ENCODE assay signal across 19 mouse cellular contexts in the genomic region with DNA sequence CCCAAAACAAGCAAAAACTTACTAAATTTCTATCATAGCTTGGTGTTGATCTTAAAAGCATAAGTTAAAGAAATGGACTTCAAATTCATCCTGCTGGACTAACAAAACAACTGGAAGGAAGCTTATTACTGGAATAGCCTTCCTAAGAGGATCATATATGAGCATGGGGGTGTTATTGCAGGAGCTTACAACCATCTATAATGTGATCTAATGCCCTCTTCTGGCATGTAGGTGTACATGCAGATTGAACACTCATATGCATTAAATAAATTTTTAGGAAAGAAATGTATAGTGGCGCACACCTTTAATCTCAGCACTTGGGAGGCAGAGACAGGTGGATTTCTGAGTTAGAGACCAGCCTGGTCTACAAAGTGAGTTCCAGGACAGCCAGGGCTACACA. TPM values are rescaled to one million over a fixed set of nuclear protein-coding genes. Genes with fewer than 3 reads are reported as not detected.
A peak's percentile ranks its signal among the peaks of the same experiment; 100 is the strongest.
DNase-seq lines count a peak whose midpoint lies in the region; ATAC-seq and TF ChIP-seq lines count a peak whose summit lies in the region.
"Had no signal": no experiment of that assay in that cellular context is flagged by ENCODE, and none has a peak within 500 bp of the region (broad histone marks: within the 10 kb centered on the region; RNA-seq: fewer than 3 reads in every experiment).

No protein-coding gene starts in this region.

- DNase-seq in hindbrain, postnatal 0 days (ENCODE audit: low spot score): no peak
- no peak for DNase-seq in hindbrain, embryonic 14.5 days (ENCODE audit: low spot score)
- no peak for DNase-seq in midbrain, postnatal 0 days (ENCODE audit: low spot score)
- peak; percentile 75 for DNase-seq in MEL (ENCODE audit: low read depth, low spot score)
- DNase-seq in stomach, postnatal 0 days (ENCODE audit: low spot score): no peak
- no peak for DNase-seq in right cerebral cortex, adult 18-20 months
- DNase-seq: adrenal gland, adult 8-10 months; embryo, embryonic 11 days; heart, adult 11 months; lung, adult 2 months; midbrain, embryonic 14.5 days; thymus, adult 18-20 months had no signal

- no peak for TF ChIP-seq POLR2A in MEL (IDR thresholded peaks at IDR 0.05; ENCODE audit: control insufficient read depth in 1 of 2, insufficient read depth in 1 of 2, low read depth in 1 of 2, low read length in 2 of 2, poor library complexity in 1 of 2)

- H3K9ac ChIP-seq in hindbrain, postnatal 0 days (replicated peaks; ENCODE audit: low read length): no peak overlapping the region
- no peak overlapping the region for H3K9ac ChIP-seq in hindbrain, embryonic 14.5 days
- H3K9ac ChIP-seq in midbrain, postnatal 0 days (replicated peaks; ENCODE audit: low read length, poor library complexity, severe bottlenecking): no peak overlapping the region
- no peak overlapping the region for H3K9ac ChIP-seq in midbrain, embryonic 15.5 days
- no peak overlapping the region for H3K9ac ChIP-seq in MEL (ENCODE audit: control insufficient read depth, low read depth, low read length, poor library complexity, severe bottlenecking)
- no peak overlapping the region for H3K9ac ChIP-seq in stomach, postnatal 0 days (ENCODE audit: low read length)
- H3K9ac ChIP-seq: embryonic facial prominence, embryonic 15.5 days; forebrain, embryonic 12.5 days; heart, embryonic 15.5 days; limb, embryonic 15.5 days had no signal

- 93% methylated on average over 1 of the region's 1 CpGs for WGBS in hindbrain, postnatal 0 days
- WGBS in hindbrain, embryonic 14.5 days: 94% methylated on average over 1 of the region's 1 CpGs
- 89% methylated on average over 1 of the region's 1 CpGs for WGBS in midbrain, postnatal 0 days
- WGBS in midbrain, embryonic 15.5 days: 89% methylated on average over 1 of the region's 1 CpGs
- 86% methylated on average over 1 of the region's 1 CpGs for WGBS in stomach, postnatal 0 days

- H3K9me3 ChIP-seq in hindbrain, postnatal 0 days (ENCODE audit: low read length): no peaks in the 10 kb centered on the region
- H3K9me3 ChIP-seq in hindbrain, embryonic 14.5 days (ENCODE audit: control insufficient read depth, low read length): no peaks in the 10 kb centered on the region
- H3K9me3 ChIP-seq in midbrain, postnatal 0 days (ENCODE audit: low read length): no peaks in the 10 kb centered on the region
- no peaks in the 10 kb centered on the region for H3K9me3 ChIP-seq in midbrain, embryonic 15.5 days
- no peaks in the 10 kb centered on the region for H3K9me3 ChIP-seq in MEL (replicated peaks; ENCODE audit: insufficient read depth, low read length)
- no peaks in the 10 kb centered on the region for H3K9me3 ChIP-seq in stomach, postnatal 0 days (ENCODE audit: control insufficient read depth, low read length)
- H3K9me3 ChIP-seq: embryonic facial prominence, embryonic 15.5 days; forebrain, embryonic 12.5 days; heart, embryonic 15.5 days; limb, embryonic 15.5 days; neural tube, embryonic 12.5 days had no signal

- no peaks in the 10 kb centered on the region for H3K4me1 ChIP-seq in hindbrain, postnatal 0 days (ENCODE audit: insufficient read depth, low read length)
- H3K4me1 ChIP-seq in hindbrain, embryonic 14.5 days (replicated peaks; ENCODE audit: control insufficient read depth, insufficient read depth, low read length): no peaks in the 10 kb centered on the region
- no peaks in the 10 kb centered on the region for H3K4me1 ChIP-seq in midbrain, postnatal 0 days (ENCODE audit: insufficient read depth, low read length)
- H3K4me1 ChIP-seq in midbrain, embryonic 15.5 days: no peaks in the 10 kb centered on the region
- H3K4me1 ChIP-seq in MEL (ENCODE audit: control insufficient read depth in 1 of 2, insufficient read depth in 2 of 2, low read length in 2 of 2): peaks cover 15 to 29% of the 10 kb centered on the region in 2 experiments
- H3K4me1 ChIP-seq in stomach, postnatal 0 days (replicated peaks; ENCODE audit: control insufficient read depth, insufficient read depth): no peaks in the 10 kb centered on the region
- H3K4me1 ChIP-seq: forebrain, embryonic 12.5 days; neural tube, embryonic 12.5 days had no signal

- ATAC-seq in hindbrain, postnatal 0 days: no peak
- no peak for ATAC-seq in hindbrain, embryonic 14.5 days (ENCODE audit: low FRiP score)
- ATAC-seq in midbrain, postnatal 0 days (ENCODE audit: low FRiP score): no peak
- ATAC-seq in midbrain, embryonic 15.5 days (replicated peaks): no peak
- no peak for ATAC-seq in stomach, postnatal 0 days (ENCODE audit: low FRiP score, low TSS enrichment)
- ATAC-seq: intestine, embryonic 16.5 days had no signal

- H3K27me3 ChIP-seq in hindbrain, postnatal 0 days (ENCODE audit: insufficient read depth, low read length): no peaks in the 10 kb centered on the region
- H3K27me3 ChIP-seq in hindbrain, embryonic 14.5 days (ENCODE audit: control insufficient read depth, insufficient read depth, low read length): no peaks in the 10 kb centered on the region
- H3K27me3 ChIP-seq in midbrain, postnatal 0 days (ENCODE audit: insufficient read depth, low read length): no peaks in the 10 kb centered on the region
- H3K27me3 ChIP-seq in midbrain, embryonic 15.5 days (replicated peaks): no peaks in the 10 kb centered on the region
- peaks cover 0 to 7% of the 10 kb centered on the region in 2 experiments; a peak in 2 of 4 replicates for H3K27me3 ChIP-seq in MEL (ENCODE audit: control insufficient read depth in 1 of 2, insufficient read depth in 2 of 2, low read length in 2 of 2)
- H3K27me3 ChIP-seq in stomach, postnatal 0 days (ENCODE audit: control insufficient read depth, insufficient read depth, low read length): no peaks in the 10 kb centered on the region
- H3K27me3 ChIP-seq: embryonic facial prominence, embryonic 15.5 days; forebrain, embryonic 12.5 days; heart, embryonic 15.5 days; limb, embryonic 15.5 days; neural tube, embryonic 12.5 days had no signal

- no peak overlapping the region for H3K4me3 ChIP-seq in hindbrain, postnatal 0 days (ENCODE audit: low read length)
- H3K4me3 ChIP-seq in hindbrain, embryonic 14.5 days (replicated peaks; ENCODE audit: low read length): no peak overlapping the region
- no peak overlapping the region for H3K4me3 ChIP-seq in midbrain, postnatal 0 days (ENCODE audit: low read depth, low read length)
- H3K4me3 ChIP-seq in midbrain, embryonic 15.5 days: no peak overlapping the region
- no peak overlapping the region for H3K4me3 ChIP-seq in MEL (ENCODE audit: control insufficient read depth in 1 of 2, insufficient read depth in 1 of 2, low read depth in 2 of 2, low read length in 2 of 2)
- H3K4me3 ChIP-seq in stomach, postnatal 0 days (ENCODE audit: low read depth, low read length): no peak overlapping the region
- H3K4me3 ChIP-seq: embryonic facial prominence, embryonic 15.5 days; forebrain, embryonic 12.5 days; heart, embryonic 15.5 days; limb, embryonic 15.5 days; neural tube, embryonic 12.5 days had no signal

- peak; percentile 41 for TF ChIP-seq CTCF in hindbrain, postnatal 0 days (IDR thresholded peaks at IDR 0.05; ENCODE audit: low read depth)
- TF ChIP-seq CTCF in midbrain, postnatal 0 days (IDR thresholded peaks at IDR 0.05): peak; percentile 37
- TF ChIP-seq CTCF in MEL (IDR thresholded peaks at IDR 0.05 in 2 of 3, conservative IDR thresholded peaks at IDR 0.05 in 1 of 3; ENCODE audit: control insufficient read depth in 1 of 3, insufficient read depth in 1 of 3, low read depth in 2 of 3, low read length in 3 of 3, poor library complexity in 1 of 3, severe bottlenecking in 1 of 3): peak in 2 of 3 experiments; percentile 59 to 77; a peak in 4 of 6 replicates
- peak; percentile 46 for TF ChIP-seq CTCF in stomach, postnatal 0 days (IDR thresholded peaks at IDR 0.05; ENCODE audit: low read depth)

- H3K4me2 ChIP-seq in hindbrain, postnatal 0 days (ENCODE audit: low read depth, low read length): no peak overlapping the region
- H3K4me2 ChIP-seq in hindbrain, embryonic 14.5 days (replicated peaks): no peak overlapping the region
- no peak overlapping the region for H3K4me2 ChIP-seq in midbrain, postnatal 0 days (ENCODE audit: low read depth, low read length, poor library complexity, severe bottlenecking)
- no peak overlapping the region for H3K4me2 ChIP-seq in midbrain, embryonic 15.5 days
- H3K4me2 ChIP-seq in stomach, postnatal 0 days (replicated peaks; ENCODE audit: low read depth): no peak overlapping the region
- H3K4me2 ChIP-seq: embryonic facial prominence, embryonic 15.5 days; forebrain, embryonic 12.5 days; limb, embryonic 15.5 days; neural tube, embryonic 12.5 days had no signal

- no peaks in the 10 kb centered on the region for H3K36me3 ChIP-seq in hindbrain, postnatal 0 days (ENCODE audit: insufficient read depth, low read length)
- H3K36me3 ChIP-seq in hindbrain, embryonic 14.5 days (replicated peaks; ENCODE audit: control insufficient read depth, insufficient read depth): no peaks in the 10 kb centered on the region
- H3K36me3 ChIP-seq in midbrain, postnatal 0 days (ENCODE audit: insufficient read depth, low read length): no peaks in the 10 kb centered on the region
- no peaks in the 10 kb centered on the region for H3K36me3 ChIP-seq in midbrain, embryonic 15.5 days (replicated peaks)
- peaks cover 0 to 16% of the 10 kb centered on the region in 2 experiments; a peak in 2 of 4 replicates for H3K36me3 ChIP-seq in MEL (ENCODE audit: control insufficient read depth in 1 of 2, insufficient read depth in 2 of 2, low read length in 2 of 2)
- H3K36me3 ChIP-seq in stomach, postnatal 0 days (ENCODE audit: control insufficient read depth, insufficient read depth, low read length): no peaks in the 10 kb centered on the region
- H3K36me3 ChIP-seq: embryonic facial prominence, embryonic 15.5 days; forebrain, embryonic 12.5 days; heart, embryonic 15.5 days; limb, embryonic 15.5 days; neural tube, embryonic 12.5 days had no signal

- TF ChIP-seq EP300 in MEL (IDR thresholded peaks at IDR 0.05; ENCODE audit: low read depth in 1 of 2, low read length in 2 of 2): no peak
- no peak for TF ChIP-seq EP300 in stomach, postnatal 0 days (optimal IDR thresholded peaks at IDR 0.05)

- H3K79me2 ChIP-seq in MEL (ENCODE audit: control insufficient read depth, insufficient read depth, low read length, poor library complexity): no peaks in the 10 kb centered on the region

- no peak overlapping the region for H3K27ac ChIP-seq in hindbrain, postnatal 0 days
- H3K27ac ChIP-seq in hindbrain, embryonic 14.5 days: no peak overlapping the region
- no peak overlapping the region for H3K27ac ChIP-seq in midbrain, postnatal 0 days (ENCODE audit: low read depth, low read length)
- no peak overlapping the region for H3K27ac ChIP-seq in midbrain, embryonic 15.5 days
- H3K27ac ChIP-seq in MEL (ENCODE audit: control insufficient read depth, low read depth, low read length): no peak overlapping the region
- no peak overlapping the region for H3K27ac ChIP-seq in stomach, postnatal 0 days (replicated peaks)
- H3K27ac ChIP-seq: embryonic facial prominence, embryonic 15.5 days; forebrain, embryonic 12.5 days; limb, embryonic 15.5 days; neural tube, embryonic 12.5 days had no signal

- peak; percentile 62 for TF ChIP-seq RAD21 in MEL (IDR thresholded peaks at IDR 0.05; ENCODE audit: low read depth, low read length)

RNA-seq across cellular contexts. Expression of a gene that starts 30.8 kb away (rescaled TPM):
- total RNA-seq in hindbrain, postnatal 0 days (2014; rRNA removed): 26.2 and 27.5 TPM in 2 replicates
- polyA plus RNA-seq in hindbrain, postnatal 0 days (2015; fragmentation: Nextera tagmentation; extraction: Ambion mirVana): 127 and 128 TPM in 2 replicates
- 37.1 and 37.5 TPM in 2 replicates for polyA plus RNA-seq in hindbrain, embryonic 14.5 days (2014; fragmentation: Nextera tagmentation; extraction: Ambion mirVana)
- 24.7 and 27.5 TPM in 2 replicates for total RNA-seq in midbrain, postnatal 0 days (2014; rRNA removed)
- 70.9 and 86.9 TPM in 2 replicates for polyA plus RNA-seq in midbrain, postnatal 0 days (2015; fragmentation: Nextera tagmentation; extraction: Ambion mirVana)
- 116 and 123 TPM in 2 replicates for polyA plus RNA-seq in midbrain, embryonic 15.5 days (2015; fragmentation: Nextera tagmentation; extraction: Ambion mirVana)
- total RNA-seq in MEL (2012; rRNA removed): 159 and 197 TPM in 2 replicates
- polyA plus RNA-seq in MEL (2012; ENCODE audit: insufficient read depth in 1 of 2, insufficient read length in 2 of 2, low read depth in 1 of 2, low replicate concordance in 2 of 2, missing spikeins in 1 of 2): 100 to 1,000 TPM; 412 to 748 TPM
- 60.4 and 67.2 TPM in 2 replicates for polyA plus RNA-seq in stomach, postnatal 0 days (2015; fragmentation: Nextera tagmentation; extraction: Ambion mirVana)

RNA-seq across cellular contexts. Expression of a gene that starts 36.0 kb away (rescaled TPM):
- 45.5 and 57.8 TPM in 2 replicates for total RNA-seq in hindbrain, postnatal 0 days (2014; rRNA removed)
- 37.9 and 39.0 TPM in 2 replicates for polyA plus RNA-seq in hindbrain, postnatal 0 days (2015; fragmentation: Nextera tagmentation; extraction: Ambion mirVana)
- polyA plus RNA-seq in hindbrain, embryonic 14.5 days (2014; fragmentation: Nextera tagmentation; extraction: Ambion mirVana): 47.1 and 49.0 TPM in 2 replicates
- total RNA-seq in midbrain, postnatal 0 days (2014; rRNA removed): 52.5 and 62.7 TPM in 2 replicates
- polyA plus RNA-seq in midbrain, postnatal 0 days (2015; fragmentation: Nextera tagmentation; extraction: Ambion mirVana): 37.3 and 41.2 TPM in 2 replicates
- 59.3 and 63.1 TPM in 2 replicates for polyA plus RNA-seq in midbrain, embryonic 15.5 days (2015; fragmentation: Nextera tagmentation; extraction: Ambion mirVana)
- 4.2 and 6.4 TPM in 2 replicates for total RNA-seq in MEL (2012; rRNA removed)
- 10 to 100 TPM in 1 of 2 experiments, not detected in 1; 19.2 TPM for polyA plus RNA-seq in MEL (2012; ENCODE audit: insufficient read depth in 1 of 2, insufficient read length in 2 of 2, low read depth in 1 of 2, low replicate concordance in 2 of 2, missing spikeins in 1 of 2)
- 26.1 and 30.6 TPM in 2 replicates for polyA plus RNA-seq in stomach, postnatal 0 days (2015; fragmentation: Nextera tagmentation; extraction: Ambion mirVana)

RNA-seq across cellular contexts. Expression of a gene that starts 55.3 kb away (rescaled TPM):
- 7.5 and 9.4 TPM in 2 replicates for total RNA-seq in hindbrain, postnatal 0 days (2014; rRNA removed)
- 16.7 and 17.8 TPM in 2 replicates for polyA plus RNA-seq in hindbrain, postnatal 0 days (2015; fragmentation: Nextera tagmentation; extraction: Ambion mirVana)
- 12.1 and 13.0 TPM in 2 replicates for polyA plus RNA-seq in hindbrain, embryonic 14.5 days (2014; fragmentation: Nextera tagmentation; extraction: Ambion mirVana)
- 5.1 and 8.0 TPM in 2 replicates for total RNA-seq in midbrain, postnatal 0 days (2014; rRNA removed)
- 6.8 and 7.5 TPM in 2 replicates for polyA plus RNA-seq in midbrain, postnatal 0 days (2015; fragmentation: Nextera tagmentation; extraction: Ambion mirVana)
- 10.6 and 11.1 TPM in 2 replicates for polyA plus RNA-seq in midbrain, embryonic 15.5 days (2015; fragmentation: Nextera tagmentation; extraction: Ambion mirVana)
- 0.15 TPM in 1 of 2 replicates, not detected in the other for total RNA-seq in MEL (2012; rRNA removed)
- under 1 TPM in 1 of 2 experiments, not detected in 1; 0.38 TPM for polyA plus RNA-seq in MEL (2012; ENCODE audit: insufficient read depth in 1 of 2, insufficient read length in 2 of 2, low read depth in 1 of 2, low replicate concordance in 2 of 2, missing spikeins in 1 of 2)
- polyA plus RNA-seq in stomach, postnatal 0 days (2015; fragmentation: Nextera tagmentation; extraction: Ambion mirVana): 0.68 and 1.1 TPM in 2 replicates
